Mouse (Mus musculus): ENCODE measurements at regions not wholly inside any gene's neighbourhood (a gene's known extent, or its start where the extent isn't known, plus 50 kb on each side); places are given as distances from the start of the nearest gene placed in this dataset.

DNA sequence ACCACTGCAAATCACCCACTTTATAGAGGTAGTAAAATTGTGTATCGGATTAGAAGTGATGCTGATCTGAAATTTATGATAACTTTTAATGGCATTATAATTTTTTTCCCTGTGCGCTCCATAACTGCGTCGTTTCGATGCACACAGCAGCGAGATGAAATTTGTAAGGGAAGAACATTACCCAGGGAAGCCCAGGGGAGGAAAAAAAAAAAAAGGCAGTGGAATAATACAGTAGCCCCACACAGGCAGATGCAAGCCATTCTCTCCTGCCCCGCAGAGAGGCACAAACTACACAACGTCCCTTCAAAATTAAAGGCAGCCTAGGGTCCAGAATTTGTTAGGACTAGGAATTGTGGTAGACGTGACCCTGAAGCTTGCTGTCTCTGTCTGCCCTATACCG, 234.2 kb downstream of the Il20rb start:
- no peak for DNase-seq (ENCODE audit: low read depth, low spot score)
- no peaks in the 10 kb centered on the region for H3K79me2 ChIP-seq (ENCODE audit: control insufficient read depth, insufficient read depth, low read length, poor library complexity)
- TF ChIP-seq ZC3H11A (IDR thresholded peaks at IDR 0.05; ENCODE audit: low read depth, low read length) (no peak), POLR2AphosphoS2 (IDR thresholded peaks at IDR 0.05; ENCODE audit: low read length) (no peak), POLR2AphosphoS5 (IDR thresholded peaks at IDR 0.05; ENCODE audit: borderline replicate concordance, low read depth, low read length) (no peak), E2F4 (IDR thresholded peaks at IDR 0.05; ENCODE audit: borderline replicate concordance, low read depth, low read length) (no peak), CHD1 (IDR thresholded peaks at IDR 0.05; ENCODE audit: low read depth, low read length) (no peak)
- H3K36me3 ChIP-seq (ENCODE audit: control insufficient read depth in 1 of 2, insufficient read depth in 2 of 2, low read length in 2 of 2): no peaks in the 10 kb centered on the region
- no peaks in the 10 kb centered on the region for H3K9me3 ChIP-seq (replicated peaks; ENCODE audit: insufficient read depth, low read length)
- no peaks in the 10 kb centered on the region for H3K27me3 ChIP-seq (ENCODE audit: control insufficient read depth in 1 of 2, insufficient read depth in 2 of 2, low read length in 2 of 2)
- no peaks in the 10 kb centered on the region for H3K4me1 ChIP-seq (ENCODE audit: control insufficient read depth in 1 of 2, insufficient read depth in 2 of 2, low read length in 2 of 2)
- no peak overlapping the region for H3K4me3 ChIP-seq (ENCODE audit: control insufficient read depth in 1 of 2, insufficient read depth in 1 of 2, low read depth in 2 of 2, low read length in 2 of 2)
- H3K27ac ChIP-seq (ENCODE audit: control insufficient read depth, low read depth, low read length): no peak overlapping the region
- no peak overlapping the region for H3K9ac ChIP-seq (ENCODE audit: control insufficient read depth, low read depth, low read length, poor library complexity, severe bottlenecking)
